Mouse (Mus musculus) megakaryocyte, embryonic 14.5 days (primary cell): ENCODE results near the gene Tmem150a. TPM values are rescaled to one million over a fixed set of nuclear protein-coding genes. Genes with fewer than 3 reads are reported as not detected.

ENCODE experiments used
- H3K27me3 ChIP-seq: replicated peaks from 2 replicates; pipeline ENCODE3; 2012; ENCODE audit warnings: inconsistent platforms
- H3K36me3 ChIP-seq: replicated peaks from 2 replicates; pipeline ENCODE3; 2012; ENCODE audit warnings: low read length, inconsistent platforms, mixed read lengths
- H3K4me1 ChIP-seq: 2 replicates; pipeline ENCODE4 v1.6.1; 2012; ENCODE audit warnings: inconsistent platforms
- H3K4me3 ChIP-seq: replicated peaks from 2 replicates; pipeline ENCODE3; 2012; ENCODE audit warnings: moderate library complexity, mild to moderate bottlenecking, inconsistent platforms
- H3K9me3 ChIP-seq: 2 replicates; pipeline ENCODE4 v1.6.1; 2012; ENCODE audit warnings: inconsistent platforms
- FLI1 ChIP-seq: IDR thresholded peaks from 2 replicates; pipeline ENCODE4 v1.6.1; 2012; ENCODE audit warnings: low read length, inconsistent platforms, mixed read lengths
- GATA1 ChIP-seq: IDR thresholded peaks from 3 replicates; pipeline ENCODE4 v1.6.1; 2012; ENCODE audit warnings: mixed read lengths, low read length, inconsistent platforms, borderline replicate concordance
- polyA plus RNA-seq: library from polyadenylated mRNA; stranded (reverse); fragments of >175 nt; gene quantifications from 2 replicates; pipeline ENCODE4 v1.2.3, GENCODE M21; 2012; ENCODE audit warnings: low replicate concordance; ENCODE audit not compliant: insufficient read depth

The Tmem150a gene
- polyA plus RNA-seq, 1 experiment, result 48.1 TPM

GRCm38 (mm10) chr6:72383952-72384351 lies 28.7 kb downstream of the Tmem150a start:
- Histone ChIP-seq H3K4me3 (peak overlapping the region; percentile 18), H3K4me1 (peaks cover 78% of the 10 kb centered on the region), H3K36me3 (peaks cover 55% of the 10 kb centered on the region), H3K9me3 (no peaks in the 10 kb centered on the region), H3K27me3 (no peaks in the 10 kb centered on the region)
- TF ChIP-seq GATA1, result no peak
- TF ChIP-seq FLI1, result no peak

- peaks cover 76% of the 10 kb centered on the region for H3K4me1 ChIP-seq
- H3K4me3 ChIP-seq, result peak overlapping the region; percentile 11
- TF ChIP-seq FLI1, result no peak
- no peak for TF ChIP-seq GATA1
- H3K36me3 ChIP-seq, result peaks cover 57% of the 10 kb centered on the region
- no peaks in the 10 kb centered on the region for H3K27me3 ChIP-seq
- no peaks in the 10 kb centered on the region for H3K9me3 ChIP-seq
Measured at GRCm38 (mm10) chr6:72385258-72385657, 30.0 kb downstream of the Tmem150a start.

- peaks cover 57% of the 10 kb centered on the region for H3K36me3 ChIP-seq
- H3K9me3 ChIP-seq, result no peaks in the 10 kb centered on the region
- peaks cover 73% of the 10 kb centered on the region for H3K4me1 ChIP-seq
- H3K4me3 ChIP-seq, result no peak overlapping the region
- TF ChIP-seq FLI1 (no peak), GATA1 (no peak)
- H3K27me3 ChIP-seq, result no peaks in the 10 kb centered on the region
Measured at GRCm38 (mm10) chr6:72386561-72386960, 31.3 kb downstream of the Tmem150a start.

DNA sequence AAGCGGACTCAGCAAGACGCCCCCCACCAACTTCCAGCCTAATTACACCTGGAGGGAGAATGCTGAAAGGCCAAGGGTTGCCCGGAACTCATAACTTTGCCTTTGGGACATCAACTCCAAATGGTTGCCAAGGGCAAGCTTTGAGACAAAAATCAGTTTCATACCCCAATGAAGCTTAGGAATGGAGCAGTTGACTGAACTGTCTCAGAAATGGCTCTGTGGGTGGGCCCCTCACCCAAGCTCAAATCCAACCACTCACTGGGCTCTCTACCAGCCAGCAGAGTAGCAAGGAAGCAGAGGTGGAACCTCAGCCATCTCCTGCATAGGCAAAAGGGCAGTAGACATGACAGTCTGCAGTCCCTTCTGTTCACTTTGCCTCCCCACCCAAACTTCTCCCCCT lies 32.6 kb downstream of the Tmem150a start:
- no peaks in the 10 kb centered on the region for H3K9me3 ChIP-seq
- H3K4me1 ChIP-seq, result peaks cover 71% of the 10 kb centered on the region
- TF ChIP-seq GATA1 (no peak), FLI1 (no peak)
- H3K27me3 ChIP-seq, result no peaks in the 10 kb centered on the region
- peak overlapping the region; percentile 95 for H3K4me3 ChIP-seq
- peaks cover 64% of the 10 kb centered on the region for H3K36me3 ChIP-seq

DNA sequence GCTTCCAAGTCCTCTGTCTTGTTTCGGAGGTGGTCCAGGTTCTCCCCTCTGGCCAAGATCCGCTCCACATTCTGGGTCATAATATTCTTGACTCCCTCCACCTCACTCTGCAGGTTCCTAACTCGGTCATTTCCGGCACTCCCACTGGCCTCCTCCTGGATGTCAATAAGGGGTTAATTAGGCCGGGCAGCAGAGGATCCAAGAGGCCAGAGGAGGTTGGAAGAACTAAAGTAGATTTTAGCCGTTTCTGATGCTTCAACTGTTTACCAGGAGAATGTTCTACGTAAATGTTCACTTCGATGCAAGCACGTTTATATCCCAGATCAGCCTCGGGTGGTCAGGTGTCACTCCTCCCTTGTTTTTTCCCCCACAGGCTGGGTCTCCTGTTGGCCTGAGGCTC lies 33.0 kb downstream of the Tmem150a start:
- peaks cover 66% of the 10 kb centered on the region for H3K36me3 ChIP-seq
- no peaks in the 10 kb centered on the region for H3K9me3 ChIP-seq
- TF ChIP-seq FLI1 (no peak), GATA1 (no peak)
- H3K4me1 ChIP-seq, result peaks cover 71% of the 10 kb centered on the region
- H3K27me3 ChIP-seq, result no peaks in the 10 kb centered on the region
- peak overlapping the region; percentile 95 for H3K4me3 ChIP-seq

- Histone ChIP-seq H3K36me3 (peaks cover 63% of the 10 kb centered on the region), H3K4me1 (peaks cover 71% of the 10 kb centered on the region), H3K4me3 (peak overlapping the region; percentile 95), H3K27me3 (no peaks in the 10 kb centered on the region), H3K9me3 (no peaks in the 10 kb centered on the region)
- TF ChIP-seq FLI1, result no peak
- no peak for TF ChIP-seq GATA1
Measured at GRCm38 (mm10) chr6:72388791-72389329, 33.6 kb downstream of the Tmem150a start.

- H3K4me3 ChIP-seq, result peak overlapping the region; percentile 95
- H3K27me3 ChIP-seq, result no peaks in the 10 kb centered on the region
- H3K36me3 ChIP-seq, result peaks cover 63% of the 10 kb centered on the region
- TF ChIP-seq GATA1 (no peak; the same call in 2 of the 3 replicates), FLI1 (no peak)
- peaks cover 73% of the 10 kb centered on the region for H3K4me1 ChIP-seq
- H3K9me3 ChIP-seq, result no peaks in the 10 kb centered on the region
Measured at GRCm38 (mm10) chr6:72389471-72389940, 34.3 kb downstream of the Tmem150a start.

DNA sequence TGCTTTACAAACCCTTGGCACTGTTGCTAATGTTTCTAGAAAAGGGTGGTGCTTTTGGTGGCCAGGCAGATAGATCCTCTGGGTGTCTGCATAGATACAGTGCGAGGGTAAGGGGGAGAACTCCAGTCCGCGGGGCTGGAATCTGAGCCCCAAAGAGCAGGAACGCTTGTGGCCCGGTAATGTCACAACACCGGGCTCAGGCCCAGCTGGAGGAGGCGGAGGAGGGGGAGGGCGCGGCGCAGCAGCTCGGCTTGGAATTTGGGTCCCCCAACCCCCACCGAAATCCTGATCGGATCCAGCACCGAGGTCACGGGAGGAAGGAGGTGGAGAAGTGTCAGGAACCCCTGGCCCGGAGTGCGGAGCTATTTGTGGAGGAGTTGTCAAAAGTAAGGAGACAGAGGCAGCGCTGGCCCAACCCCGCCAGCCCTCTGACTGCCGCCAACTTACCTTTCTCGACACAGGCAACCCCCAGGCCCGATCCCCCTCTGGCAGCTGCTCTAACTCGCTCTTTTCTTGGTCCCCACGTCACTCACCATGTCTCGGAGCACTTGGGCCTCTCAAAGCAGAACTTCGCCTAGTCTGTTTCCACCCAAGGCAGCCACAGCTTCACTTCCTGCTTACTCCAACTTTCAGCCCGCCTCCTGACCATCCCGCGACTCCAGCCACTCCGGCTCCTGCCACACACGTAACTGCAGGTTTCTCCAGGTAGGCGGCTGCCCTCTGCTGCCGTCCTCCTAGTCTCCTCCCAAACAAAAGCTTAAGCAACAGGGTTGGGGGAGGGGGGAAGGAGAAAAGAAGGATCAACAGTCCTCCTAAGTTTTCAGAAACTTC lies 34.9 kb downstream of the Tmem150a start, which contains the start of gene Vamp8:
Gene Vamp8 (minus strand): TSS at position 763 of the 831 bp plus-strand sequence.
- TF ChIP-seq GATA1 (no peak), FLI1 (no peak)
- Histone ChIP-seq H3K4me1 (peaks cover 76% of the 10 kb centered on the region), H3K36me3 (peaks cover 63% of the 10 kb centered on the region), H3K9me3 (no peaks in the 10 kb centered on the region), H3K27me3 (no peaks in the 10 kb centered on the region), H3K4me3 (peak within 1 kb of the TSS; percentile 95)

DNA sequence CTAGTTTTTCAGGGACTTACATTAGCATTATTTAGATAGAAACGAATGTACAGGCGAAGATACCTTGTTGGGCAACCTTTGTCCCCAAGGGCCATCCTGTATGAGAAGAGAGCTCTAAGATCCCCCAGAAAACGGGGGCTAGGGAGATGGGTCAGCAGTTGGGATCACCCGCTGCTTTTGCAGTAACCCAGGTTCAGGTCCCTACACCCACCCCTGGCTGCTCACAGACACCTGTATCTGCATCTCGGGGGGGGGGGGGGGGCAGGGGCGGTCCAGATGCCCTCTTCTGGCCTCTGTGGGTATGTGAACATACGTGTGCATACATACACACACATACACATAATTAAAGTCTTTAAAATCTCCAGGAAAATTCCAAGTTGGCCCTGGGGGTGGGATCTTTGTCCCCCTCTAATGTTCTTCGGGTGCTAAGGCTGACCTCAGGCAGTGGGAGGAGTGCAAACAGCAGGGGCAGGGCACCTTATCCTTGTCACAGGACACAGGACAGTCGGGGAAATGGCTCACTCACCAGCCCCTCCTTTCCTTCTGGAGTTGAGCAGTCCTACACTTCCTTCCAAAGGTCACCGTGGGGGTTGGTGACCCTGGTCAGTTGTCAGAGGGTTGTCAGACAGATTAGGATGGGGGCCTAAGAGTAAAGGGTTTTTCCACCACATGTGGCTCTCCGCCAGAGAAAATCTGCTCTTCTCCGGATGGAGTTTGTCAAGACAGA lies 35.7 kb downstream of the Tmem150a start:
- peak overlapping the region; percentile 95 for H3K4me3 ChIP-seq
- peaks cover 79% of the 10 kb centered on the region for H3K4me1 ChIP-seq
- peaks cover 63% of the 10 kb centered on the region for H3K36me3 ChIP-seq
- TF ChIP-seq FLI1, result no peak
- no peak for TF ChIP-seq GATA1
- H3K9me3 ChIP-seq, result no peaks in the 10 kb centered on the region
- no peaks in the 10 kb centered on the region for H3K27me3 ChIP-seq
